Mouse (Mus musculus) A20 (cell line): ENCODE results near the gene Sowaha.
A peak's percentile ranks its signal among the peaks of the same experiment; 100 is the strongest.

Source experiments
- DNase-seq: peaks from one replicate; pipeline ENCODE4 v3.0.0-alpha.2; 2011; ENCODE audit warnings: low read depth, low spot score

The Sowaha gene

DNA sequence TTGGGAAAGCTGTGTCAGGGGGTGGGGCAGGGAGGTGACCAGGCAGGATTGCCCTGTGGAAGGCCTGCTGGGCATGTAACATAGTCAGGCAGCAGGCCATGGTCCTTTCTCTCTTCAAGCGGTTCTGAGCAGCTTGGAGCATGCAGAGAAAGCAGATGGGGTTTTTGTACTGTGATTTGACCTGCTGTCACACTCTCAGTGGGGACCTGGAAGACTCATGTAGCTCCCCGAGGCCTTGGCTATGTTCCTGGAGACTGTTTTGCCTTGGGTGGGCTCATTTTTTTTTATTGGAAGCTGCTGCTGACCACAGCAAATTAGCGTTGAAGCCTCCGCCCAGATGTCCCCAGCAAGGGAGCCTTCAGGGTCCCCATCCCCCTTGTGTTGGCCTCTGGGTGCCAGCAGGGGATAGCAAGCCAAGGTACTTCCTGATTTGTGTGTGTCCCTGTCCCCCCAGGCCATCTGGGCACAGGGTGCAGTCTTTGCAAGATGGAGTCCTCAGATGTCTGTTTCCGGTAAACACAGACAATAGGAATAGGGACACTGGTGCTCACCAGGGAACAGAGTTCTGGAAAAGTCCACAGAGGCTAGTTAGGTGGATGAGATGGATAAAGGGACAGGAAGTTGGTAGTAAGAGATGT is 25.1 kb upstream of the Sowaha start:
- no peak for DNase-seq

GRCm38 (mm10) chr11:53504376-53504775 is 24.3 kb upstream of the Sowaha start:
- DNase-seq, result no peak

GRCm38 (mm10) chr11:53503738-53504137 is 23.7 kb upstream of the Sowaha start:
- no peak for DNase-seq

- peak; percentile 46 for DNase-seq
Observed at GRCm38 (mm10) chr11:53502039-53502765, 22.1 kb upstream of the Sowaha start.

DNA sequence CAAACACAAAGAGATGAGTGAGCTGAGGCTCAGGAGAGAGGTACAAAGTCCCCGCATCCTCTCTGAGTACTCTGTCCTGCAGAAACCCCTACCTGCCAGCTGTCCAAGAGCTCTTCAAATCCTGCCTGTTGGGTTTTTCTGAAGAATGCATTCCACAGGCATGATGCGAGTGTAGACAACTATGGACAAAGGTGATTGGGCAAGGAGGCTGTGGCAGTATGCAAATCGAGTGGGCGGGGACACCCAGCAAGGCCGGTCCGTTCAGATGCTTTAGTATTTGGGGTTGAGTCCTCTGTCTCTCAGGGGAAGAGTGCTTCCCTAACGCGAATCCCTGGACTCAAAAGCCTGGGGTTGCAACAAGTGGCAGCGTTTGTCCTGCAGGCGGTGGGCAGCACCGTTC is 20.5 kb upstream of the Sowaha start:
- no peak for DNase-seq

DNA sequence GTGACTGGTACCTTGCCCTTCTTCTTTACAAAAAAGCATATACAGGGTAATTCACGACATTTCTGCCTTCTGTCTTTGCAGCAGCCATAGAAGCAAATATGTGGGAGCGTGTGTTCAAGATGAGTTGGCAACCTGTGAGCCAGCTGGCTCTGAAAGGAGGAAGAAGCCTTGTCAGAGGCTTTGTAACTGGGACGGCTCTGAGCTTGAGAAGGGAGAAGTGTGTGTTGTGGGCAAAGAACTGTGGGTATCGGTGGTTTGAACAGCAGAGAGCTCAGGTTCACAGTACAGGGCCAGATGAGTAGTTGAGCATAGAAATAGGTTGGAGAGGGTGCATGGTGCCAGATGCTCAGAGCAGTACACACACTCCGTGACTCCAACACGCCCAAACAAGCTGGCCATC is 16.9 kb upstream of the Sowaha start:
- peak; percentile 30 for DNase-seq

DNA sequence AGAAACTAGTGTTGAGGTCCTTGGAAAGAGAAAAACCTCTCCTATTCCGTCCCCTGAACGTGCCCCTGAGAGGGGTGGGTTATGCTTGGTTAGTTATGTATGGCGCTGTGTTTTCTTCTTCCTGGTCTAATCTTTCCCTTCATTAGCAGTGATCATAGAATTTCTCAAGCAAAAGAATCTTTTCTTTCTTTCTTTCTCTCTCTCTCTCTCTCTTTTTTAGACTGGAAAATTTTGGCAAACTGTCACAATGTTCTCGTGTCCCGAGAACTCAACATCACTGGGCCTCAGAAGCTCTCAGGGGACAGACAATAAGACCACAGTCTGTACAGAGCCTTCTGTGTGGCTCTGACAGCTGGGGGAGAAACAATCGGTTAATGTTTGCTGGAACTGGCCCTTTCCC is 15.3 kb upstream of the Sowaha start:
- DNase-seq, result peak; percentile 4

DNA sequence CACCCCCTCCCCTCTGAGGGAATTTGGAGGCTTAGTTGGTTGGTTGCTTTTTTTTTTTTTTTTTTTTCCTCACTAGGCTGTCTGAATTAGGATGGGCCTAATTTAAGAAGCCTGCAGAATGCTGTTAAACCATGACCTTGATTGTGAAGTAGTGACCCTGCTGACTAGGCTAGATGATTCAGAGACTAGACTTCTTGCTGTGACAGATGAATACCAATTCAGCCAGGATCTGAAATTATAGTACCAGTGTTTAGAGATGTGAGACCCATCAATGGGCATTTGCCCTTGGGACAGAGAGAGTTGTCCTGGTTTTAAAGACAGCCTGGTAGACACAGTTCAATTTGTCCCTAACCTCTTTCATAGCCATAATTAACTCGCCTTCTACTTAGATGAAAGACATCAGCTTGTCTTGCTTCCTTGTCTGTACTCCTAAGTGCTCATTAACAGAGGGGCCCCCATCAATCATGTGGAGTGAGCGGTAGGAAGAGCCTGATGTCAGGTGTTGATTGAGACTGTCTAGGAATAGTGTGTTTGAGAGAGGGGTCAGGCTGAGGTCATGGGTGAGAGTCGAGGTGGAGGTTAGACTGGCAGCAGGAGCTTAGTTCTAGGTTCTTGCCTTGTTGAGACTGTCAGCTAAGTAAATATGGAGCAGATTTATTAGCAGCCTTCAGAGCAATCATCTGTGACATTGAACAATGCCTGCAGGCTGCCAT is 13.3 kb upstream of the Sowaha start:
- DNase-seq, result no peak

DNA sequence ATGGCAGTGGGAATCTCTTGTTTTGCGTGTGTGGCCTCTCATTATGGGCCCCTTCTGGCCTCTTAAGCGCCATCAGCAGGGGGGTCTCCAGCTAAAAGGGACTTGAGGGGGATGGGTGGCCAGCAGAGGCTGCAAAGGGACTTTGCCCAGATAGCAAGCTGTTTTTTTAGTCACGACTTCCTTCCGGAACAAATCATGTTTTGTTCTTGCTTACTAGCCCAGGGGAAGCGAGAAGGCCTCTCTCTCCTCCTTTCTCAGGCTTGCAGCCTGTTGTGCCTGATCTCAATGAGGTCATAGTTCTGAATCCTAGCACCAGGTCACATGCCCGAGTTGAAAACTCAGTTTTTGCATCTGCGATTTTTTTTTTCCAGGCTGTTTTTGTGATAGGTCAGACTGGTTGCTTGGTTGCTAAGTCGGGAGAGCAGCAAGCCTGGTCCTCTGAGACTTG is 11.9 kb upstream of the Sowaha start:
- no peak for DNase-seq

GRCm38 (mm10) chr11:53489421-53489820 is 9.3 kb upstream of the Sowaha start:
- DNase-seq, result no peak

DNA sequence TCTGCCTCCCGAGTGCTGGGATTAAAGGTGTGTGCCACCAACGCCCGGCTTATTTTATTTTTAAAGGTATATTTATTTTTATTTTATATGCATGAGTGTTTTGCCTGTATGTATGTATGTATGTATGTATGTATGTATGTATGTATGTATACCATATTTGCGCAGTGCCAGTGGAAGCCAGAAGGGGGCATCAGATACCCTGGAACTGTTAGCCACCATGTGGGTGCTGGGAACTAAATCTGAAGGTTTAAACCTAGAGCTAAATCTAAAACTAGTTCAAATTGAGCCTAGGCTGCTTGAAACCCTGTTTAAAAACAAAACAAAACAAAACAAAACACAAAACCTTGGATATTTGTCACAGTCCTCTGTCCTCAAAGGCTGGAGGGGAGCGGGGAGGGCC is 8.9 kb upstream of the Sowaha start:
- no peak for DNase-seq

- DNase-seq, result peak; percentile 46
Observed at GRCm38 (mm10) chr11:53486822-53487594, 6.9 kb upstream of the Sowaha start.

GRCm38 (mm10) chr11:53486351-53486750 is 6.3 kb upstream of the Sowaha start:
- no peak for DNase-seq

DNA sequence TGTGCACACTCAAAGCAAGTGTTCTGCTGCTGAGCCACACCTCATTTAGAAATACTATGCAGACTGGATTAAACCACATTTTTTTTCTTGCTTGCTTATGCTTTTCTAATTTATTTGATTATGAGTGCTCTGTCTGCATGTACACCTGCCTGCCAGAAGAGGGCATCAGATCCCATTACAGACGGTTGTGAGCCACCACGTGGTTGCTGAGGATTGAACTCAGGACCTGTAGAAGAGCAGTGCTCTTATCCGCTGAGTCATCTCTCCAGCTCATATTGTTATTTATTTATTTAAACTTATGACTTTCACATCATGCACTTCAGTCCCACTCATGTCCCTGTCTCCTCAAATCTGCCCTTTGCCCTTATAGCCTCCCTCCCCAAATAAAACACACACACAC is 5.6 kb upstream of the Sowaha start:
- DNase-seq, result peak; percentile 49

GRCm38 (mm10) chr11:53483159-53483891 is 3.3 kb upstream of the Sowaha start:
- DNase-seq, result no peak

DNA sequence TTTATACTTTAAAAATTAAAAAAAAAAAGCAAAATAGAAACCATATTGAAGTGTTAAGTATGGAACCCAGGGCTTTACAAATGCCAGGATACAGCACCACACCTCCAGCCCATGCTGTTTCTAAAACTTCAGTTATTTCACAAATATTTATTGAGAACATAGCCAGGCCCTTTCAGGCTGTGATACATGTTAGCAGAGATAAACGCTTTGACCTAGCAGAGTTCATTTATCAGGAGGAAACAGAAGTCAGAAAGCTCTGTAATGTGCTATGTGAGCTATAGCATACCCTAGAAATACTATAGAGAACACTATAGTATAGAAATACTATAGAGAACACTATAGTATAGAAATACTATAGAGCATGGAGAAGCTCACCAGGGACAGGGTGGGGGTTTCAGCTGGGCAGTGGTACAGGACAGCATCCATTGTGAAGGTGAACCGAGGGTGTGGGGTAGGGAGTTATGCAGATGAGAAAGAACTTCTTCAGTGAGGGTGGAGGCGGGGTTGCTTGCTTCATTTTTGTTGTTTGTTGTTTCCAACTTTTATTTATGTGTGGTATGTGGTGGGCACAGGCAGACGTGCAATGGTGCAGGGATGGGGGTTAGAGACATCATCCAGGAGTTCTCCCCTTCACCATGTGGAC is 1.1 kb upstream of the Sowaha start:
- DNase-seq, result no peak

GRCm38 (mm10) chr11:53479171-53479782 is 797 bp downstream of the Sowaha start:
- DNase-seq, result no peak

- no peak for DNase-seq
Observed at GRCm38 (mm10) chr11:53478383-53479170, 1.5 kb downstream of the Sowaha start.

DNA sequence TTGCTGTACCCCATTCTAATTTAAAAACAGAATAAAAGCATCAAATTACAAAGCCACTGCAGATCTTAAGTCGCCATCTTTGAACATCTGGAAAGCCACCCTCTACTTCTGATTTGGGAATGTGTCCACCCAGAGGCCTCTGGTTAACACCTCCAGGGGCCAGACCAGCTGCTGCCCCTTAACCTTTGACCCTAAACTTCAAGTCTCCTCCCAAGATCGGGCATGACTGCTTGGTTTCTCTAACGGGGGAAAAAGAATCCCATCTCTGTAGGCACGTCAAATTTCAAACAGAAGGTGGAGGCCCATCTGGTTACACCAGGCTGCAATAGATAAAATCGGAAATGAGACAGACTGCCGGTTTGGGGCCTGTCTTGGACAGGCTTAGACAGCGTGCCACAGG is 2.2 kb downstream of the Sowaha start:
- no peak for DNase-seq

- no peak for DNase-seq
Observed at GRCm38 (mm10) chr11:53475620-53476019, 4.5 kb downstream of the Sowaha start.
